Mouse (Mus musculus) ovary, postnatal 36 days (tissue): ENCODE measurements around the gene Klhdc1.

Experiments
- DNase-seq: peaks from one replicate; pipeline ENCODE4 v3.0.0; 2022; ENCODE audit warnings: low spot score, mixed read lengths

Klhdc1 gene

DNA sequence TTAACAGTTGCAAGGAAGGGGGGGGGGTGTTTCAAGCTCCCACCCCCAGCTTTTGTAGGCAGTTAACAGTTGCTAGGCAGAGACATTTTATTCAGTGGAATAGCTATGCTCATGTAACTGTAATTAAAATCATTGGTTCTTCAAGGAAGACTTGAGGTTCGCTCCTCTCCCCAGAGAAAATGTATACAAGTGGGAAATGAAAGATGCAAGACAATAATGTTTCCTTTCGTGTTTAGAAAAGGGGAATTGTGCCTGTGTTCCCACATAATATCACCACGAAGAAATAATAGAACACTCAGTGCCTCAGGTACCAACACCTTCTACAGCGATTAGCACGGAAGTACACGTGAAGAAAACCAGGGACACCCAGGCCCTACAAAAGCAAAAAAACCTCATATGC is at the start of gene Klhdc1:
Gene Klhdc1 (plus strand): TSS at position 301 of the 400 bp plus-strand sequence.
- no peak for DNase-seq

DNA sequence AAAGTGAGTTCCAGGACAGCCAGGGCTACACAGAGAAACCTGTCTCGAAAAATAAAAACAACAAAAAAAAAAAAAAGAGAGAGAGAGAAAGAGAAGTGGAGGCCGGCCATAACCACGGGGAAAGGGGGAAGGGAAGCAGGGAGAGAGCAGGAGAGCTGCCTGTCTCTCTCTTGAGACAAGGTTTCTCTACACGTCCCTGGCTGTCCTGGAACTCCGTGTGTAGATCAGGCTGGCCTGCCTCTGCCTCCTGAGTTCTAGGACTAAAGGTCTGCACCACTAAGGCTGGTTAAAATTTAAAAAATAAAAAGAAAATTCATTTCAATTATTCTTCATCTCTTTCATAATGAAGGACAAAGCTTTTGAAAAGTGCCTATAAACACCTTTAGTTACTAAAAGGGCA is 49.6 kb upstream of the Klhdc1 start:
- DNase-seq: no peak

DNA sequence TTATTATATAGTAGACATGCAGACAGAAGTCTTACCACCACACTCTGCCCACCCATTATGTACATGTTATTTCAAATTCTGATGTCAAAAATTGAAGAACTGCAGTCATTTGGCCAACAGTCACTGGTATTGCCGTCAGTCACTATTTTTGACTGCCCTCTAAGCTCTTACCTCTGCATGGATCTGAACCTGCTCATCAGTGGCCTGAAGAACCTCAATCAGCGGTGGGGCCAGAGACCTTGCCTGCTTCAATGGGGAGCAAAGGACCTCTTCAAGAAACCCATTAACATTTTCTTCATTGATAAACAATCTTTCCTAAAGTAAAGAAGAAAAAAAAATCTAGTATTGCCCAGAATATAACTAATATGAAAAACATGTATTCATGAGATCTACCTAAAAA is 48.3 kb upstream of the Klhdc1 start:
- DNase-seq: no peak

DNA sequence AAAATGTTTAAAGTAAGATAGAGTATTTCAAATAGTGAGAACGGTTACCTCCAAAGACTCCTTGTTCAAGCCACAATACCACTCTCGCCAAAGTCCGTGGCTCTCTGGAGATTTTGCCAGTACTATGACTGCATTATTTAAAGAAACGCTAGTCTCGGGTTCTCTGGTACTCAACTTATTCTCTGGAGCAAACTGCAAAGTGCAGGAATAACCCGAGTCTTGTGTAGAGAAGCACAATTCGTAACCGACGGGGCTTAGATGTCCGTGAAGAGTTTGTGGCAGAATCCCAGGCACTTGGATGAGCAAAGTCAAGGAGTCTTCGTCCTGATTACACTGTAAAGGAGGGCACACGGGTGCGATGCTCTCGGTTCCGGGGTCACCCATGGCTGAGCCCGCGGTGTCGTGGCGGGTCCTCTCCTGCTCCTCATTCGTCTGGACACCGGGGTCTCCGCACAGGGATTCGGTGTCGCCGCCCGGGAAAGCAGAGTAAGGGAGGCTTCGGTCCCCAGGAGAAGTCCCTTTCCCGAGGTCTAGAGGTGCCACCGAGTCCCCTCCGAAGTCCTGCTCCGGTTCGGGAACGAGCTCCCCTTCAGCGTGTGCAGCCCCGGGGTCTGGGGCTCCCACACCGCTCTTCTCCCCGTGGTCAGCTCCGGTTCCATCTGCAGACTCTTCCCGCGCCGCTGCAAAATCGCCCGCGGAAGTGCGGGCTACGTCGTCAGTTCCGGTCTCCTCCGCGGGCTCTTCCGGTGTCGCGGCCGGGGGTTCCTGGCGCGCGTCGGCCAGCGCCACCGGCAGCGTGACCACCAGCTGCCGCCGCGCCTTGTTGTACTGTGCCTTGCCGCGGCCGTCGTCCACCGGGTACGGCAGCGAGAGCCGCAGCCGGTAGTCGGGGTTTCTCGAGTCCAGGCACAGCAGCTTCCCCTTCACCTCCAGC is 44.3 kb upstream of the Klhdc1 start, which contains the start of gene Gm49383:
Gene Gm49383 (minus strand): TSS at position 661 of the 934 bp plus-strand sequence.
- DNase-seq: peak; percentile 68

DNA sequence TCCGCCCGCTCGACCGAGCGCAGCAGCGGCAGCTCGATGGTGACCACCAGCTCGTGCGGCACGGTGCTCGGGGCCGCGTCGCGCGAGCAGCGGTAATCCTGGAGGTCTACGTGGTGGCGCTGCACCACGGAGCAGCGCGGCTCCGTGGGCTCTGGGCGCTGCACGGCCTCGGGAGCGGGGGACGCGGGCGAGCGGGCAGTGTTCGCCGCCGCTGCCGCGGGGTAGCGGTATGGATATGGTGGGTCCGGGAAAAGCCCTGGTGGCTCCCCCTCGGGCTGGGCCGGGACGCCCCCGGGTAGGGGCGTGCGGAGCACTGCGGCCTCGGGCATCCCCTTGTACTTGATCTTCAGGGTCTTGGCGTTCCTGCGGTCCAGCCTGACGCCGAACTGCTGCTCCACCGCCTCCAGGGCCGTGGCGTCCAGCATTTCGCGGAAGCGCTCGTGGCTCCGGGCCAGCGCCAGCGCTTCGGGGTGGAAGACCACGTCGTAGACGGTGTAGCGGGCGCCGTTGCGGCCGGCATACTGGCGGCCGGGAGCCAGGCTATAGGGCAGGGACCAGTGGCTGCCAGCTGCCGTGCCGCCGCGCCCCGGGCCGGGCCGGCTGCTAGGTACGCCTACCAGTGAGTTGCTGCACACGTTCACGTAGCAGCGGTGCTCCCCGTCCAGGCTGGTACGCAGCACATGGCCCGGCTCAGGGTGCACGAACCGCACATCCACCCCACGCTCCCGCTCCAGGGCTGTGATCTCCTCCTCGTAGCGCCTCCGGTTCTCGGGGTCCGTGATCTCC is 43.4 kb upstream of the Klhdc1 start:
- DNase-seq: peak; percentile 65

DNA sequence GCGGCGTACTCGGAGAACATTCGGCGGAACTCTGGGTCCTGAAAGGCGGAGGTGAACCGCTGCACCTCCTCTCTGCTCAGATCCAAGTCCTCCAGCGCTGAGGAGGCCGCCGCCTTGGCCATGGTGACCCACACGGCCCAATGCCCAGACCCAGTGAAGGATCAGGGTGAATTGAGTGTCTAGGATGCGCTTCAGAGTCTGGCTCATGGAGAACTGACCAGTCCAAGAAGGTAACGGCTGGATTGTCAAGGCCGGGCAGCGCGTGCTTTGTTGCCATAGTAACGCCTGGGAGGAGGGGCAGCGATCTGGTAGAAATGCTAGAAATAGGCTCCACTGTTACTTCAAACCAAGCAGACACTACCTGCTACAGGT is 42.8 kb upstream of the Klhdc1 start, which contains the start of gene Dnaaf2:
Gene Dnaaf2 (minus strand): TSS at position 266 of the 372 bp plus-strand sequence.
- peak; percentile 76 for DNase-seq

DNA sequence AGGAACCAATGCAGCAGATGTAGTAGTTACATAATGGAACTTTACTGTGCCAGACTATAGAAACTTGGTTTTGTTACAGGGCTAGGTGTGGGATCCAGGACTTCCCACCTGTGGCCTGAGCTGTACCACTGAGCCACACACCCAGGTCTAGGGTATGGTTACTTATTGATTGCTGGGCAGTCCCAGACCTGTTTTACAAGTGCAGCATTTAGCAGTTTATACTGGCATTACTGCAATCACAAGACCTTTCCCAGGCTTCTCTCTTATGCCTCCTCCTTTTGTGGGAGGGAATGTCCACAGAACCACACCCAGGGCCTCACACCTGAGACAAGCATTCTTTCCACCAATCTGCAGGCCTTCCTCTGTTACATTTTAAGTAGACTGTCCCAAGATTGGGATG is 42.0 kb upstream of the Klhdc1 start:
- no peak for DNase-seq

DNA sequence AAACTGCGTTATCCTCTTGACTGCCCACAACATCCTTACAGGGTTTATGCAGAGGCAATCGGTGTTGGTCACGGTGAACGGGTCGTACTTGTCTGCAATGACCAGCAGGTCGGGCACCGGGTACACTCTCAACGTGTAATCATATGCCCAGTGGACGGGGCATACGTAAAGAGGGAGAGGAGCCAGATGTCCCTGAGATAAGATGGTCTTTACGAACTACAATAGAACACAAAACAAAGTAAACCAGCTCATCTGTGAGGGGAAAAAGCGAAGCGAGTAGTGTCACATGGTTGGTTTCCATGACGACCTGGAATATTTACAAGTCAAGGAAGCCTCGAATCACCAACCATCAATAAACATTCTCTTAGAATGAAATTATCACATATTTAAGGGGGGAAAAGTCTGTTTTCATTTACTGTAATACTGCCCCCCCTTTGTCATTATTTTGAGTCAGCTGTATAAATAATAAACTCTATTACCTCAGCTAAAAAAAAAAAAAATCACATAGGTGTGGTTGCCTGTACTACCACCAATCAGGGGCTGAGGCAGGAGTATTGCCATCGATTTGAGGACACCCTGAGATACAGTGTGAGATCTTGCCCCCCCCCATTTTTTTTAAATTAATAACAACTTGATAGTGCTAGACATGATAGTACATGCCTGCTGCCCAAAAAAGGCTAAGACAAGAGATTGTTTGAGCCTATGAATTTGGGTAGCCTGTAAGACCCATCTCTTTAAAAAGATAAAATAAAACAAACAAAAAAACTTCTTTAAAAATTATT is 36.7 kb upstream of the Klhdc1 start, which contains the start of gene Gm49384:
Gene Gm49384 (minus strand): TSS at position 216 of the 782 bp plus-strand sequence.
- no peak for DNase-seq

DNA sequence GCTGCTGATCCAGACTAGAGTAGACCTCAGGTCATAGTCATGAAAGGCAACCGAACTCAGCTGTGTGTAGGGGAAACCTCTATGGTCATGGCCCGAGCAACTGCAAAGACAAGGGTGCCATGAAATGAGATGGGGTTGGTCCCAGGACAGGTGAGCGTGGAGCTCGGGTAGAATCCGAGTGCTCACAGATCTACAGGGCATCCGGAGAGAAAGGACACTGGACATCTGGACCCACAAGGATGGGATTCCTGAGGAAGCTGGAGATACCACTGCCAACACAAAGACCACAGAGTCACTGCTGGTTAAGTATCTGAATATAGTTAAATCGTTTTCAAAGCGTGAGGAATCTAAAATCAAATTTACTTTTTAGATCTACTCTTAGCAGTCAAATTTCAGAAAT is 33.6 kb upstream of the Klhdc1 start:
- DNase-seq: no peak

DNA sequence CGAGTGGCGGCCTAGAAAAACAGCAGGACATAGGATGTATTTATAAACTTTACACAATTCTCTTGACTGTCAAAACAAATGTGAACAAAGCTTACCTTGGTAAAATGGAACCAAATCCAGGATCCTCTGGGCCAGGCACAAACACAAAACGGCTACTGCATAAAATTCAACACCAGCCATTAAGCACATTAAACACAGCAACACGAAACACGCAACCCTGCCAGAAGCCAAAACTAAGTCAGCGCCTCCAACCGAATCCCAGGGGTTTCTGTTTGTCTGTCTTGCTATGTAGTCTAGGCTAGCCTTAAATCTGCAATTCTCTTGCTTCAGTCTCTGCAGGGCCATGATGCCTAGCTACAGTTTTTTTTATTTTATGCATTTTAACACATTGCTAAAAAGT is 33.0 kb upstream of the Klhdc1 start:
- no peak for DNase-seq

DNA sequence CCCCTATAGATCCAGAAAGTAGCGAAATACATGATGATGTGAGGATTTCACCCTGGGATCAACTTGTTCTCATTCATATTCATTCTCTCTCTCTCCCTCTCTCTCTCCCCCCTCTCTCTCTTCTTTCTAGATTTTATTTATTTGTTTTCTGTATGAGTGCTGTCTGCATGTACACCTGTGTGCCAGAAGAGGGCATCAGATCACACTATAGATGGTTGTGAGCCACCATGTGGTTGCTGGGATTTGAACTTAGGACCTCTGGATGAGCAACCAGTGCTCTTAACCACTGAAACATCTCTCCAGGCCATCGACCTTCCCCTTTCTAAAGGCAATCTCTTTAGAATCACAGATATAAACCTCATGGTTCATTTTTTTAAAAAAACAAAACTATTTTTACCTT is 32.5 kb upstream of the Klhdc1 start:
- no peak for DNase-seq

DNA sequence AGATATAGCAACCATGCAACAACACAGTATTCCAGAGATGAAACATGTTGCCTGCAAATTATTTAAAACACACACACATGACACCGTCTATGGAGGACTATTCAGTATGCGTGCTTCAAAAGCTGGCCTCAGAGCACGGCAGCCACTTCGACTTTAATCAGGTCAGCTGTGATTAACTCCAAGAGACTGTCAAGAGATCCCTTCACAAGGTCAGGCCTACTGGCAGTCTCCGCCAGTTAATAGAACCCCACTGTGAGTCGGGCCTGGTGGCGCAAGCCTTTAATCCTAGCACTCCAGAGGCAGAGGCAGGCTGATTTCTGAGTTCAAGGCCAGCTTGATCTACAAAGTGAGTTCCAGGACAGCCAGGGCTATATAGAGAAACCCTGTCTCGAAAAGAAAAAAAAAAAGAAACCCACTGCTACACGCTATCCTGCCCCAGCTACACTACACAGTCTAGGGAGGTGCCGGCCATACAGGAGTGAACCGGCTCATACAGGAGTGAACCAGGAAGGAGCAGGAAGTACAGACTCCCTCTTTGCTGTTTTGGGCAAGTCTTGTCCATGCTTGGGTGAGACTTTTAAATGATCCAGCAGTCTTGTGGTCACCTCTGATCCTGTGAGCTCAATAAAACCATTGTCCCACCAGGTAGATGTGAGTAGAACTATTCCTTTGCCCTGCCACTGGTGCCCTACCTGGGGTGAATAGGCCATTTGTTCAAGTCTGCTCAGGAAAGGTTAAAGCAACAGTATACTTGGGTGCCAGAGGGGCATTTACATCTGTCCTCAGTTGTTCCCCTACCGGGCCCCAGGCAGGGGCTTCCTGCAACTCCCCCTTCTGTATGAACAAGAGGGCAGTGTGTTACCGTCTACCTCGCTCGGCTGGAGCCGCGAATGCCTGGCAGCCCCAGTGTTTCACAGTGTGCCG is 30.7 kb upstream of the Klhdc1 start:
- DNase-seq: no peak

DNA sequence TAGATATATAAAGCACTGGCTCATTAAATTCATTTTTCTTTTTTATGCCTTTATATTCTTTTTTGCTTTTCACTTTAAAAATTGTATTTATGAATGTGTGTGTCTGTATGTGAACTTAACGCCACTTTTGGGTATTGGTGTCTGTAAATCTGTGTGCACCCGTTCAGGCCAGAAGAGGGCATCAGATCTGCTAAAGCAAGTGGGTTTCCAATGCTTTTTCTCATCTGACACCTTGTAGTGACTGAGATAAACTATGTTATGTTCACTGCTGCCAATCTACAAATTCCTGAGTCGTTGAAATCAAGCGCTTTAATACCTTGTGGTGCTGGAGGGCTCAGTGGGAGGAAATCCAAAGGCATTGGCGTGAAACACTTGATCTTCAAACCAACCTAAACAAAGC is 29.9 kb upstream of the Klhdc1 start:
- no peak for DNase-seq

DNA sequence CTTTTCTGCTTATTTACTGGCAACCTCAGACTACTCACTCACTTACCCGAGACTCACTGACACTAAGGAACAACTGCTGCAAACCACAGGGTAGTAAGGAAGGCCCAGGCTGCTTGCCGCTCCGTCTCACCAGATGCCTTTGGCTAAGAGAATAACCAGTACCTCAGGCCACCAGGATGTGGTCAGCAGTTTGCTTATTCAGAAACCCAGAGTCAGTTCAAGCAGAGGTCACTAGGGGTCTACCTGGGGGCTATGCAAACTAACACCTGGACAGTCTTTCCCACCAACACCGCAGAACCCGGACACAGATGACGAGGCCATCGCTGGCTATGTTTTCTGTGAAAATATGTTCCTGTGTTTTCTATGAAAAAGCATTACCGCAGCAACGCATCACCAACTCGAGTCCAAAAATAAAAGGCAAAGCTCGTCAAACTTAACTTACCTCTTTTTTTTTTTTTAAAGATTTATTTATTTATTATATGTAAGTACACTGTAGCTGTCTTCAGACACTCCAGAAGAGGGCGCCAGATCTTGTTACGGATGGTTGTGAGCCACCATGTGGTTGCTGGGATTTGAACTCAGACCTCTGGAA is 27.7 kb upstream of the Klhdc1 start:
- no peak for DNase-seq

DNA sequence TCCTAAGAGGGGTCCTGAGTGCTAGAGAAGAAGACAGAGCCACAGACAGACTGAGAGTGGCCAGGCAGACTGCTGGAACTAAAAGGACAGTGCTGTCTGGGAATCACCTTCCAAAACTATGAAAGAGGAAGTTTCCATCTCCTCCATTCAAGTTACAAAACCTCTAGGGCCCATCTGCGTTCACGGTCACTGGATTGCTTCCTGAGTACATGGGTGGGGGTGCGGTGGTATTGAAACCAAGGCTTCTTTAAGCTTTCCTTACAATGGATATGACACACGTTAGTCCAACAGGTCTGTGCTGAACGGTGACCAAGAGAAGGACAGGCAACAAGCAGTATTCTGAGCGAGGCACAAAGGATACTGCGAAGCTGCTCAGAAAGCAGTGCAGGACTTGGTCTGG is 26.6 kb upstream of the Klhdc1 start:
- DNase-seq: no peak

DNA sequence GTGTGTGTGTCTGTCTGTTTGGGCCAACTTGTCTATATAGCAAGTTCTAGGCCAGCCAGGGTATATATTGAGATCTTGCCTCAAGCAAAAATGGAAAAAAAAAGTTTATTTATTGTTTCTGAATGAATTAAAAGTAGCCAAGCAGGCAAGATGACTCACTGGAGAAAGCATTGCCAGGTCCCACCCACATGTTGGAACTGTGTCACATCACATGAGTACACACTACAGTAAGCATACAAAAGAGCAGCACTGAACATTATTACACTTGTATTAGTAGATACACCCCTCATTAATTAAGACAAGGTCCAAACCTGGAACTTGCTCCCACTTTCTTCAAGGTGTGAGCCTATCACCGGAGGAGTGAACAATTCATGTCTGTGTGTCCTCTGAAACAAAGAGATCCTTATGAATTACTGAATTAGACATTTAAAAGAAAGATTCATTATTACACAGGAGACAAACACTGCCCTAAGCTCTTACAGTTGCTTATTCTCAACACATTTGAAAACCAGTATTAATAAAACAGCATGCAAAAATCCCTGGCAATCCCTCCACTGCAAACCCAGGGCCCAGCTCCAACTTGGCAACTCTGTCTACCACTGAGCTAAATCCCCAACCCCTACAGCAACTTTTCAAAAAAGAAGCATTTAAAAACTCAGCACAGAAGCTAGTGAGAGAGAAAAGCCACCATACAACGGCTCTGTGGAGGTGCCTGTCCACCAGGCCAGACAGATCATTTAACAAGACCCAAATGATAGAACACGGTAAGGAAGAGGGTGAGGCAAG is 25.8 kb upstream of the Klhdc1 start:
- peak; percentile 31 for DNase-seq

DNA sequence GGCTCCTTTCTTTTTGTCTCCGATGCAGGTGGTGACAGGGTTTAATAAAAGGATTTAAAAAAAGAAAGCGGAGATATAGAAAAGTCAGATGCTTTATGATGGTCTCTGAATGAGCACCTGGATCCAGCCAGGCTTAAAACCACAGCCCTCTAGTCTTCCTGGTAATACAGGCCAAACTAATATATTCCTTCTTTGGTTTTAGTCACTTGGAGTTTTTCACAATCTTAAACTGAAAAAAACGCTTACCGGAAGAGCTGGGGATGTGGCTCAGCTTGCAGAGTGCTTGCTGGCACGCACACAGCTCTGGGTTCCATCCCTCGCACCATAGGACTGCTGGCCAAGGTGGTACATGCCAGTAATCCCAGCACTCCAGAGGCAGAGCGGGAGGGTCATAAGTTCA is 24.4 kb upstream of the Klhdc1 start:
- DNase-seq: no peak

DNA sequence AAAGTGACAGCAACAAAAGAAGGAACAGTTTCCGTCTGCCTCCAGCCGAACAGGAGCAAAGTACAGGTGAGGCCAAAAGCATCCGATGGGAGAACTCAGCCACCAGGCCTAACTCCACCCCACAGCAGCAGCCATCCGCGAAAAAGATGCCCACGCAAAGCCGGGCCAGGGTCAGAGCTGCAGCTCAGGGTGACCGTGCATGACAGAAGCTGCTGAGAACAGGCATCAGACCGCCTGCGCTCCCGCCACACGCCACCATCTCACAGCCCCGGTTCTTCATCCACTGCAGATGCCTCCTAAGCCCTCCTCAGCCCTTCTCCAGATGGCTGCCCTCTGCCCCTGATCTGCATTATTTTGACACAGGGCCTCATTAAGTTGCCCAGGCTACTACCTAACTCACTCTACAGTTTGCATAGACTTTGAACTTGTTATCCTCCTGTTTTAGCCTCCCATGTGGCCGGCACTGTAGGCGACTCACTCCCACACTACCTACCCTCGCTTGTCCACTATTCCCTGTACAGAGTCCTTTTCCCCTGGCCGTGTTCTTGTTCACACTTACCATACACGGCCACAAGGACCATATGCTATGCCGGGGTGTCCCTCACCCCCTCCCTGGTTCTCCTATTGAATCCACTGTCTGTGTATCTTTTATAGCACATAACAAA is 20.2 kb upstream of the Klhdc1 start:
- DNase-seq: no peak

DNA sequence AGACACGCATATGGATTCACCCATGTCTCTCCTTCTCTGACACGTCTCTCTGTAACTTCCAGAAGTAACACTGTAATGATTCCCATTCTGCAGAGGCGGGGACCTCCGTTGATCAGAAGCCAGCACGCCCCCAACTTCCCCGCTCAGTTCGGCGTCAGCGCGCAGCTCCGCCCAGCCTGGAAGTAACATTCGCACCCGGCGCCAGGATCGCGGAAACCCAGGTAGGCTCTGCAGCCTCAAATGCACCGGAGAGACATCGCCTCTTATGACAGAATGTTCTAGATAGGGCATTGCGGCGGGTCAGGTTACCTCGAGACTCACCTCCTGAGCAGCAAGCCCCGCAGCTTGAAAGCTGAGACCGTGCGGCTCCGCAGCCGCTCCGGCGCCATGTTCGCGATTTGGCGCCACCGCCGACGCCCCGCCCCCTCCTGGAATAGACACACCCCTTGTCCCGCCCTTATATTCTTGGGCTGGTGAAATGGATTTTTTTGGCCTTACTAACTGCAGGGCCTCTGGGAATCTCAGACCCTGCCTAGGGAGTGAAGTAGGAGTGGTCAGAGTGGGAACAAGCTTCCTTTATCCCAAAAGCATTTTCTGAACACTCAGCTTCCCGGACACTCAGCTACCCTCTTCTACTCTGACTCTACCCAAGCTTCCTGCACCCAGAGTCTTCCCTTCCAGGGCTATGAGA is 13.1 kb upstream of the Klhdc1 start, which contains the start of gene Pole2:
Gene Pole2 (minus strand): TSS at position 420 of the 691 bp plus-strand sequence.
- DNase-seq: peak; percentile 90
